Mouse (Mus musculus) midbrain, embryonic 11.5 days (tissue): ENCODE measurements around the gene Nat8. TPM values are rescaled to one million over a fixed set of nuclear protein-coding genes. Genes with fewer than 3 reads are reported as not detected.
"Not testable (repeated sequence)": the region's sequence is repeated elsewhere in the genome, so short reads cannot be mapped to it uniquely, and the experiment has no call there.

Experiments
- ATAC-seq: fragments of 200-750 bp; cut with Nextera tagmentation; 2 replicates; pipeline ENCODE4 v1.8.0; 2017; ENCODE audit warnings: moderate TSS enrichment, moderate library complexity; ENCODE audit not compliant: low FRiP score
- DNase-seq: peaks from one replicate; pipeline ENCODE4 v3.0.0; 2015; ENCODE audit warnings: low spot score; ENCODE audit errors: missing footprints
- H3K27ac ChIP-seq: fragments of 300-500 bp; sonication (generic); 2 replicates; pipeline ENCODE4 v1.5.1; 2014; ENCODE audit warnings: low read depth, low read length
- H3K27me3 ChIP-seq: fragments of 300-500 bp; sonication (generic); 2 replicates; pipeline ENCODE4 v1.6.1; 2014; ENCODE audit warnings: mild to moderate bottlenecking, low read length, moderate library complexity, mixed read lengths; ENCODE audit not compliant: control insufficient read depth, insufficient read depth
- H3K36me3 ChIP-seq: fragments of 300-500 bp; sonication (generic); 2 replicates; pipeline ENCODE4 v1.6.1; 2014; ENCODE audit warnings: mild to moderate bottlenecking, low read length, moderate library complexity, mixed read lengths; ENCODE audit not compliant: control insufficient read depth, insufficient read depth
- H3K4me1 ChIP-seq: fragments of 300-500 bp; sonication (generic); 2 replicates; pipeline ENCODE4 v1.6.1; 2014; ENCODE audit warnings: low read length; ENCODE audit not compliant: control insufficient read depth, insufficient read depth
- H3K4me2 ChIP-seq: fragments of 300-500 bp; sonication (generic); 2 replicates; pipeline ENCODE4 v1.6.1; 2014; ENCODE audit warnings: mild to moderate bottlenecking, moderate library complexity
- H3K4me3 ChIP-seq: fragments of 300-500 bp; sonication (generic); 2 replicates; pipeline ENCODE4 v1.5.1; 2014; ENCODE audit warnings: low read depth, low read length
- H3K9ac ChIP-seq: fragments of 300-500 bp; sonication (generic); 2 replicates; pipeline ENCODE4 v1.6.1; 2014; ENCODE audit warnings: low read length
- H3K9me3 ChIP-seq: fragments of 300-500 bp; sonication (generic); 2 replicates; pipeline ENCODE4 v1.6.1; 2016; ENCODE audit warnings: low read length; ENCODE audit not compliant: control insufficient read depth
- WGBS: fragments of 180-500 bp; shearing (Covaris S2); extraction: QIAGEN DNeasy Blood & Tissue Kit; methylation state at CpG from one replicate; pipeline ENCODE4 v1.1.7; 2014; 5-methylcytosine and 5-hydroxymethylcytosine counted together
- polyA plus RNA-seq: library from polyadenylated mRNA; unstranded; fragments of >200 nt; fragmentation: Nextera tagmentation; extraction: Ambion mirVana; gene quantifications from 2 replicates; pipeline ENCODE4 v1.2.1, GENCODE M21; 2014

Gene Nat8
- polyA plus RNA-seq, 1 experiment from 2014 or later = not detected

DNA sequence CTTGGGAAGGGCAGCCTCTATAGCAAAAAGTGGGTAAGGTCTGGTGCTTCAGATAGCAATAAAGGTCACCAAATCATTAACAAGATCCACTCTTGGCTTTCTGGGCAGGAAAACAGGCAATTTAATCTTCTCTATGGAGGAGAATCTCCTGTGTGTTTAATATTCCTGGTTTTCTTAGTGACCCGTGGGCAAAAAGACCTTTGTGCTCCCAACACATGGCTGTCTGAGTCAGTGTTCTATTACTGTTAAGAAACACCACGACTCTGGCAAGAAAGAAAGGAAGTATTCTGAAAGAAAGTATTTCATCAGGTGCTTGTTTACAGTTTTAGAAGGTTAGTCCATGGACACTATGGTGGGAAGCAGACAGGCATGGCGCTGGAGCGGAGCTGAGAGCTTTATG lies 9.6 kb downstream of the Nat8 start:
- no peak overlapping the region for H3K9ac ChIP-seq
- 85% methylated on average over 4 of the region's 4 CpGs for WGBS
- no peaks in the 10 kb centered on the region for H3K27me3 ChIP-seq
- H3K4me1 ChIP-seq = no peaks in the 10 kb centered on the region
- no peak for ATAC-seq
- DNase-seq = no peak
- H3K4me2 ChIP-seq = no peak overlapping the region
- H3K4me3 ChIP-seq = no peak overlapping the region
- H3K36me3 ChIP-seq = no peaks in the 10 kb centered on the region
- no peaks in the 10 kb centered on the region for H3K9me3 ChIP-seq
- no peak overlapping the region for H3K27ac ChIP-seq

DNA sequence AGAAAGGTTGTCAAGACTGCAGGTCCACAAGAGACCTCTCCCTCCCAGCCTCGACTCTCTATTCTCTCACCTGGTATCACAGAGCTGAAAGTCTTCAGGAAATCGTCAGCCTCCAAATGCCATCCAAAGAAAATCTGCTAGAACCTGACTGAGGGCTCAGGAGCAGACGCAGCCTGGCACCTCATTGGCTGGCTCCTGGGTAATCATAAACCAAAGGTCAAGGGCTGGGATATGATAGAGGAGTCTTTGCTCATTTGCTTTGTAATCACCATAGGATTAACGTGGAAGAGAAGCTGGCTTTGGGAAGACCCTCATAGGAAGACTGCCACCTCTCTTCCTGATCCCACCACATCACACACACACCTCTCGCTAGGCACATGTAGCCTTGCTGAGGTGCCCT lies 11.0 kb downstream of the Nat8 start, which contains the start of the genes Nat8f6 and Nat8f5:
TSS of gene Nat8f6 (minus strand) at position 118 of the 400 bp plus-strand sequence.
TSS of gene Nat8f5 (minus strand) at position 136 of the 400 bp plus-strand sequence.
- H3K9ac ChIP-seq = no peak within 1 kb of the TSS

DNA sequence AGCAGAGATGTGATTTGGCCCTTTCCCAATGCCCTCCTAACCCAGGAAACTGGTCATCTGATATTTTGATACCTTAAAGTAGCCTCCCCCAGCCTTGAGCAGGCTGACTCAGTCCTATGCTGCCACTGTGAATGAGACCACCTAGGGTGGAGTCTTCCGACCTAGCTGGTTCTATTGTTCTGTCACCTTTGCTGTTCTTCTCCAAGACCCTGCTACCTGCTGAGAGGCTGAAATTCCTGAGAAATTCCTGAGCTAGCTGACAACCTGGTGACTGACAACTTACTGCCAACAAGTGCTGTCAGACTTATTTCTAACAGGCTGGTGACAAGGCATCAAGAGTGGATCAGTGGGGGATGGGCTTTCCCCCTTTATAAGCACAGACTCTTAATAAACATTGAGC lies 13.5 kb downstream of the Nat8 start:
- Histone ChIP-seq H3K9ac (no peak overlapping the region), H3K4me2 (no peak overlapping the region), H3K4me3 (no peak overlapping the region), H3K4me1 (no peaks in the 10 kb centered on the region), H3K9me3 (no peaks in the 10 kb centered on the region), H3K27ac (no peak overlapping the region), H3K36me3 (no peaks in the 10 kb centered on the region), H3K27me3 (no peaks in the 10 kb centered on the region)
- ATAC-seq = no peak
- DNase-seq = no peak
- WGBS = 28% methylated on average over 1 of the region's 1 CpGs

More for the DNA sequence above, 11.0 kb downstream of the Nat8 start, which contains the start of the genes Nat8f6 and Nat8f5:
- Histone ChIP-seq H3K27me3 (no peaks in the 10 kb centered on the region), H3K9me3 (no peaks in the 10 kb centered on the region), H3K4me1 (no peaks in the 10 kb centered on the region), H3K4me3 (no peak within 1 kb of the TSS), H3K27ac (no peak within 1 kb of the TSS), H3K36me3 (no peaks in the 10 kb centered on the region), H3K4me2 (no peak within 1 kb of the TSS)
- ATAC-seq (no peak), DNase-seq (no peak)
- WGBS = 80% methylated on average over 5 of the region's 5 CpGs

DNA sequence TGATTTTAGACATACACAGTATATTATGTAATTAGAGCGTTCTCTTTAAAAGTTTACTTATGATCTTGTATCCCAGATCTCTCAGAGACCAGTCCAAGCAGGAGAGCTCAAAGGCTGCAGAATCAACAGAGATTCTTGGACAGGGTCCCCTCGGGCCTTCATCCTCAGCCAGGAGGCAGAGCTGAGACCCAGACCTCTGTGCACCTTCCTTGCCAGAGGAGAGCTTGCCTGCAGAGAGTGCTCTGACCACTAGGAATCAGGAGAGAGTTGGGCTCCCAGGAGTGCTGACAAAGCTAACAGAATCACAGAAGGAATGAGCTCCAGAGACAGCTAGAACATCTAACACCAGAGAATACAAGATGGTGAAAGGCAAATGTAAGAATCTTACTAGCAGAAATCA lies 18.5 kb downstream of the Nat8 start:
- Histone ChIP-seq H3K27ac (no peak overlapping the region), H3K27me3 (no peaks in the 10 kb centered on the region), H3K9ac (no peak overlapping the region), H3K4me2 (no peak overlapping the region), H3K36me3 (no peaks in the 10 kb centered on the region), H3K4me1 (no peaks in the 10 kb centered on the region), H3K4me3 (no peak overlapping the region), H3K9me3 (no peaks in the 10 kb centered on the region)
- no peak for DNase-seq
- WGBS = 83% methylated on average over 2 of the region's 2 CpGs
- ATAC-seq = no peak

DNA sequence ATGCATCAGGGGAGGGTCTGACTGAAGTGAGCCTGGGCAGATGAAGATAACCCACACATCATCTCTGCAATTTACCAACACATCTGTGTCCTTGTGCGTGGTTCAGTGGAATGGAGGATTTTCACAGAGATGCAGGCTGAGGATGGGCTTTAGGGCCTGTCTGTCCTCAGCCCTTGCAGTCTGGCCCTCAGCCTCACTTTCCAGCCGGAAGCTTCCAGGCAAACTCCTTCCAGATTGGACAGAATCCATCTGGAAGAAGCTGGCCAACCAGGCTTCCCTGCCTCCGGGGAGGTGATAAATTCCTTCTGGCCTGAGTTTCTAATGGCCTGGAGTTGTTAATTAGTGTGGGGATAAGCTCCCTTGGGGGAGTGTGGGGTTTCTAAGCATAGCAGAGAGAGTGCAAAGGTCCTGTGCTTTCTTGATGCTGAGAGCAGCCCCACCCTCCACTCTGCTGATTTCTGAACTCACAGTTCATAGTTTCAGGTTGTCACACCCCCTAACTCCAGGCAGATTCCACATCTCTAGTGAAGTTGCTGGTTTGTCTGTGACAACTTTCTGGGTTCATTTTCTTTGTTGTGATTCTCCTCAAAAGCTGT lies 20.8 kb downstream of the Nat8 start:
- 96% methylated on average over 2 of the region's 3 CpGs for WGBS
- H3K4me1 ChIP-seq, ATAC-seq, H3K9ac ChIP-seq, H3K4me2 ChIP-seq, H3K27me3 ChIP-seq, H3K9me3 ChIP-seq, DNase-seq, H3K27ac ChIP-seq, H3K4me3 ChIP-seq, H3K36me3 ChIP-seq: not testable (repeated sequence)

DNA sequence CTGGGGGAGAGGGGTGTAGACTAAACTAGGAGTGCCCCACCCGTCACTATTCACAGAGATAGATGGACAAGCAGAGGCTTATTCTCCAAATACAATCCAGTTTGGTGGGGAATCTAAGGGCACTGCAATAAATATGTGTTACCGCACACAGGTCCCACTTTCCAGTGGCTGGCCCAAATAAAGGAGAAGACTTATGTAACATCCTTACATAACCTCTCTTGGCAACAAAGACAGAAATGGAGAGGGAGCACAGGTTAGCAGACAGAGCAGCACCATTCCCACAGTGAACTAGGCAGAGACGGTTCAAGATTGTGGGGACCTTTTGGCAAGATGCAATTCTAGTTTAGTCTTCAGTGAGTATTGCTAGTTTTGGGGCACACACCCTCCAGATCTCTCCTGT lies 21.4 kb downstream of the Nat8 start:
- WGBS = 84% methylated on average over 2 of the region's 3 CpGs
- H3K4me1 ChIP-seq, H3K36me3 ChIP-seq, ATAC-seq, H3K27me3 ChIP-seq, H3K4me3 ChIP-seq, H3K4me2 ChIP-seq, DNase-seq, H3K27ac ChIP-seq, H3K9me3 ChIP-seq, H3K9ac ChIP-seq: not testable (repeated sequence)

DNA sequence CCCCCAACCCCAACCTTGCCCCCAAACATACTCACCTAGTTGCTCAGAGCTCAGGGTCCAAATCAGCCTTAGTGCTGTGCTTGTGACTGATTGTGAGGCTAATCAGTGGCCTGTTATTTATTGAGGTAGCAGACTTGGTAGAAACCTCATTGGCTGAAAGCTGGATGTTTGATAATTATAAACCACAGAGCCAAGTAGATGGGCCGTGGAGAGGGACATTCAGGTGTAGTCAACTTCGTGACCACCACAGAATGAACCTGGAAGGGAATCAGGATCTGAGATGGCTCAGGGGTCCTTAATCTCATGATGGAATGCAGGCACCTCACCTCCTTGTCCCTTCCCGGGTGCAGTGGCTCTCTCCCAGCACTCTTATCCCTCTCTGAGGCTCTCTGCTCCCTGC lies 22.1 kb downstream of the Nat8 start:
- H3K27ac ChIP-seq, DNase-seq, H3K4me2 ChIP-seq, H3K9ac ChIP-seq, H3K27me3 ChIP-seq, ATAC-seq, H3K36me3 ChIP-seq, H3K9me3 ChIP-seq, H3K4me3 ChIP-seq, H3K4me1 ChIP-seq: not testable (repeated sequence)
- WGBS = 68% methylated on average over 2 of the region's 3 CpGs

DNA sequence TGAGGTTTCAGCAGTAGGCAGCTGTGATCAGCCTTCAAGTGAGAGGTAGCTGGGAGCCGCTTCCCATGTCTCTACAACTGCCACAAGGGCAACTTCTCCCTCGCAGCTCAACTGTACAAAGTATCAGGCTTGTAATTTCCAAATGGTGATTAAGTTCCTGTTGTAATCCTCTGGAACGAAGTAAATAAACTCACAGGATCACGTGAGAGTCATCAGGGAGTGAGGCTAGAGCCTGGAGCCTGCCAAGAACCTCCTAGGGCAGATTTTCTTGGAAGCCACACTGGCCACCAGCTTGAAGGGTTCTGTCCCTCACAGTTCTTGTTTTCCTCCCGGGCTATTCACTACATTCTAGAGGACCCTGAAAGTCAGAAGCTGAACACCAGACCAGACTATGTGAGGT lies 28.7 kb downstream of the Nat8 start:
- not testable (repeated sequence) for ATAC-seq, H3K27ac ChIP-seq, H3K4me1 ChIP-seq, H3K27me3 ChIP-seq, H3K9ac ChIP-seq, DNase-seq, H3K4me3 ChIP-seq, H3K4me2 ChIP-seq, H3K9me3 ChIP-seq, H3K36me3 ChIP-seq
- WGBS = 67% methylated on average over 5 of the region's 5 CpGs
